Mouse (Mus musculus) liver, embryonic 13.5 days (tissue): ENCODE measurements around the gene Mef2d. TPM values are rescaled to one million over a fixed set of nuclear protein-coding genes. Genes with fewer than 3 reads are reported as not detected.

Experiments
- ATAC-seq: fragments of 200-750 bp; cut with Nextera tagmentation; 2 replicates; pipeline ENCODE4 v1.8.0; 2017; ENCODE audit warnings: low read depth, mild to moderate bottlenecking, moderate number of reproducible peaks, moderate library complexity
- DNase-seq: peaks from one replicate; pipeline ENCODE4 v3.0.0; 2022
- H3K27ac ChIP-seq: fragments of 300-500 bp; sonication (generic); 2 replicates; pipeline ENCODE4 v1.5.1; 2015; ENCODE audit warnings: moderate library complexity, mild to moderate bottlenecking, inconsistent platforms
- H3K27me3 ChIP-seq: fragments of 300-500 bp; sonication (generic); 2 replicates; pipeline ENCODE4 v1.6.1; 2015; ENCODE audit warnings: mild to moderate bottlenecking, inconsistent platforms
- H3K36me3 ChIP-seq: fragments of 300-500 bp; sonication (generic); 2 replicates; pipeline ENCODE4 v1.6.1; 2015; ENCODE audit warnings: mild to moderate bottlenecking, inconsistent platforms
- H3K4me1 ChIP-seq: fragments of 300-500 bp; sonication (generic); replicated peaks from 2 replicates; pipeline ENCODE4 v1.6.1; 2015; ENCODE audit warnings: inconsistent platforms
- H3K4me2 ChIP-seq: fragments of 300-500 bp; sonication (generic); 2 replicates; pipeline ENCODE4 v1.6.1; 2015; ENCODE audit warnings: inconsistent platforms, mild to moderate bottlenecking, moderate library complexity
- H3K4me3 ChIP-seq: fragments of 300-500 bp; sonication (generic); replicated peaks from 2 replicates; pipeline ENCODE4 v1.5.1; 2015; ENCODE audit warnings: mild to moderate bottlenecking, inconsistent platforms
- H3K9ac ChIP-seq: fragments of 300-500 bp; sonication (generic); 2 replicates; pipeline ENCODE4 v1.6.1; 2015; ENCODE audit warnings: mild to moderate bottlenecking, inconsistent platforms
- H3K9me3 ChIP-seq: fragments of 300-500 bp; sonication (generic); replicated peaks from 2 replicates; pipeline ENCODE4 v1.6.1; 2016; ENCODE audit warnings: inconsistent platforms
- WGBS: fragments of 180-500 bp; shearing (Covaris S2); methylation state at CpG from one replicate; pipeline ENCODE4 v1.1.7; 2015; ENCODE audit not compliant: insufficient replicate concordance; 5-methylcytosine and 5-hydroxymethylcytosine counted together
- polyA plus RNA-seq: library from polyadenylated mRNA; unstranded; fragments of >200 nt; fragmentation: Nextera tagmentation; extraction: Ambion mirVana; gene quantifications from 2 replicates; pipeline ENCODE4 v1.2.1, GENCODE M21; 2015

The Mef2d gene
- polyA plus RNA-seq, 1 experiment from 2014 or later = 5.5 TPM

DNA sequence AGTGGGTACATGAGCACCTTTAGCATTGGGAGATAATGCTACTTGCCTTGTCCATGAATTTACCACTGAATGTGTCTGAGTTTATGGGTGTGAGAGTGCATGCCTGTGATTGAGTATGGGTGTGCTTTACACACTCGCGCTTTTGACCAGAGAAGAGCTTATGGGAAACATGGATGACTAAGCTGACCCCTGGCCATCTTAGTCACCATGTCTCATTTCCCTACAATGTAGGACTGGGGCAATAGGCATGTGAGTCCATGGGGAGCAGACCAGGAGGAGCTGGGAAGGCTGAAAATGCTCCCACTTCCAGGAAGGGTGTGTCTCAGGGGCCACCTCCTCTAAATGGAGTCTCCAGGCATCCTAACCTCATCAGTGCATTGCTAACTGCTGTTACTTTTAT is 67.9 kb downstream of the Mef2d start:
- Histone ChIP-seq H3K4me3 (no peak overlapping the region), H3K36me3 (no peaks in the 10 kb centered on the region), H3K4me2 (no peak overlapping the region), H3K9ac (no peak overlapping the region), H3K27me3 (peaks cover 99% of the 10 kb centered on the region), H3K27ac (no peak overlapping the region), H3K4me1 (peaks cover 26% of the 10 kb centered on the region), H3K9me3 (no peaks in the 10 kb centered on the region)
- DNase-seq = no peak
- 29% methylated on average over 2 of the region's 2 CpGs for WGBS
- ATAC-seq = no peak

GRCm38 (mm10) chr3:88210918-88211317 is 68.7 kb downstream of the Mef2d start:
- no peak overlapping the region for H3K4me2 ChIP-seq
- H3K4me1 ChIP-seq = peaks cover 34% of the 10 kb centered on the region
- ATAC-seq (no peak), DNase-seq (no peak)
- H3K36me3 ChIP-seq = no peaks in the 10 kb centered on the region
- no peak overlapping the region for H3K9ac ChIP-seq
- peaks cover 99% of the 10 kb centered on the region for H3K27me3 ChIP-seq
- H3K27ac ChIP-seq = no peak overlapping the region
- no peak overlapping the region for H3K4me3 ChIP-seq
- WGBS = 26% methylated on average over 2 of the region's 2 CpGs
- no peaks in the 10 kb centered on the region for H3K9me3 ChIP-seq

DNA sequence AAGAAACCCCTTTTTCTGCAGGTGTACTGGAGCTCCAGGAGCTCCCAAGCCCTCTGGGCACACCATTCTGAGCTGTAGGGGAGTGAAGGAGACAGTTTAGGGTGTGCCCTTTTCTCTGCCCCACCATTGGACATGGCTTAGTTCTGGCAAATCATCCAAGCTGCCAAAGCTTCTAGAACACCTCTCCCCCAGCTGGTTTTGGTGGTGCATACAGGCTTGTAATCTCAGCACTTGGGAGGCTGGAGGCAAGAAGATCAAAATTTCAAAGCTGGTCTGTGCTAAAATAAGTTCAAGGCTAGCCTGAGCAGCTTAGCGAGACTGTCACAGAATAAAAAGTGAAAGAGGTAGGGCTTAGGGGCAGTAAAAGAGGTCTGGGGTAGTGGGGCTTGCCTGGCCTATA is 70.2 kb downstream of the Mef2d start:
- ATAC-seq (no peak), DNase-seq (no peak)
- no peak overlapping the region for H3K4me2 ChIP-seq
- no peak overlapping the region for H3K27ac ChIP-seq
- no peaks in the 10 kb centered on the region for H3K36me3 ChIP-seq
- no peaks in the 10 kb centered on the region for H3K9me3 ChIP-seq
- no peak overlapping the region for H3K9ac ChIP-seq
- 5% methylated on average over 1 of the region's 1 CpGs for WGBS
- H3K27me3 ChIP-seq = peaks cover 99% of the 10 kb centered on the region
- no peak overlapping the region for H3K4me3 ChIP-seq
- peaks cover 36% of the 10 kb centered on the region for H3K4me1 ChIP-seq

- no peak overlapping the region for H3K9ac ChIP-seq
- 3% methylated on average over 2 of the region's 2 CpGs for WGBS
- H3K4me3 ChIP-seq = no peak overlapping the region
- peaks cover 36% of the 10 kb centered on the region for H3K4me1 ChIP-seq
- H3K9me3 ChIP-seq = no peaks in the 10 kb centered on the region
- peak; percentile 48 for ATAC-seq
- H3K36me3 ChIP-seq = no peaks in the 10 kb centered on the region
- H3K4me2 ChIP-seq = no peak overlapping the region
- peak; percentile 8 for DNase-seq
- no peak overlapping the region for H3K27ac ChIP-seq
- H3K27me3 ChIP-seq = peaks cover 98% of the 10 kb centered on the region
Observed at GRCm38 (mm10) chr3:88213019-88213418, 70.8 kb downstream of the Mef2d start.

DNA sequence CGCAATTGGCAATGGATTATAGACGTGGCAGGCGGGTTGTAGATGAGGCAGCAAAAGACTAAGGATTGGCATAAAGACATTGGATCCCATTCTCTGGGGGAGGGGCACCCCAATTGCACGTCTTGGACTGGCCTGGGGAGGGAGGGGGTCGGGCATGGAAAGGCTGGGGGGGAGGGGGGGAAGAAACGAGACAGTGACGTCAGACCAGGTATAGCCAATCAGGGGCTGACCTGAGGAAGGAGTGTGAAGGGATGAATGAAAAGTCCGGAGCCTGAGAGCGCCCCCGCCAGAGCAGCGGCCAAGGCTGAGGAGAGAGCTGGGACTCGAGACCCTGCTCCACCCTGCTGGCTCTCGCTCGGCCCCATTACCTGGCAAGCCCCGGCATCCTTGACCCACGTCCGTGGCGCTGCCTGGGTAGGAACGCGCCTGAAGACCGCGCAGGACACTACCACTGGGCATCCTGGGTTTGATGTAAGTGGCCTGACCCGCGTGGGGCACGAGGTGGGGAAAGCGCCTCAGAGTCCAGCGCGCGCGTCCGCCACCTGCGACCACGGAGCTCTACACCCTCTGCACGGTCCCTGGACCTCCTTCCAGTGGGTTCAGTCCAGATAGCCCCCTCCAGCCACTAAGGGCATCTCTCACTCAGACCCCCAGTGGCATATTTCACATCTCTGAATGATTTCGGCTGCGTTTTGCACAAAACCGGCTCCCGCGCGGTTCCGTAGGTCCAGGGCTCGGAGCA is 72.2 kb downstream of the Mef2d start:
- peaks cover 98% of the 10 kb centered on the region for H3K27me3 ChIP-seq
- peaks cover 36% of the 10 kb centered on the region for H3K4me1 ChIP-seq
- no peak overlapping the region for H3K27ac ChIP-seq
- peak overlapping the region; percentile 53; the same call in 1 of the 2 replicates for H3K4me2 ChIP-seq
- 3% methylated on average over 42 of the region's 42 CpGs for WGBS
- no peaks in the 10 kb centered on the region for H3K36me3 ChIP-seq
- peak overlapping the region; percentile 39 for H3K4me3 ChIP-seq
- no peaks in the 10 kb centered on the region for H3K9me3 ChIP-seq
- peak; percentile 18; the same call in 1 of the 2 replicates for ATAC-seq
- no peak for DNase-seq
- no peak overlapping the region for H3K9ac ChIP-seq

DNA sequence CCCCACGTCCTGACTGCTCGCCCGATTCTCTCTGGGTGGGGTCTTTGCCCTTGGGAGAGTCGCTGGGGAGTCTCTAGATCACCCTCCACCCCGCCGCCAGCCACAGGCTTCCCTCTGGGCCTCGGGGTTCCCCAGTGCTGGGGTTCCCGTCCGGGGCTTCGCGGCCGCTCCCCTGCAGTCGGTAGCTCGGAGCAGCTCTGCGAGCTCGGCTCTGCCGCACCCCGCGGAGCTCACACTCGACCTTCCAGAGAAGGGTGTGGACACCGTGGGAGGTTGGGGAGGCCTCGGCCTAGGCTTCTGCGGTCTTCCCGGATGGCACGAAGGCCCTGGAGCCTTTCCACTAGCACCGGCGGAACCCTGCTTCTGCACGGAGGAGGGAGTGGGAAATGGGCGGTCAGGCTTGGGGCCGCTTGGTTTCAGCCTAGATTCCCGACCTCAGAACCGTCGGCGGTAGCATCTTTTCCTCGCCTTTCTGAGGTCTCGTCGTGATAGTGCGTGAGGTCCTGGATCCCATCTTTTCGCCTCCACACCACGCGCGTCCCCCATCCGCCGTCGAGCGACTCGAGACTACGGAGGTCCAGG is 72.9 kb downstream of the Mef2d start:
- H3K4me2 ChIP-seq = peak overlapping the region; percentile 53
- peaks cover 98% of the 10 kb centered on the region for H3K27me3 ChIP-seq
- no peak for ATAC-seq
- no peak for DNase-seq
- H3K4me3 ChIP-seq = peak overlapping the region; percentile 39
- no peak overlapping the region for H3K9ac ChIP-seq
- H3K4me1 ChIP-seq = peaks cover 36% of the 10 kb centered on the region
- H3K27ac ChIP-seq = no peak overlapping the region
- H3K9me3 ChIP-seq = no peaks in the 10 kb centered on the region
- no peaks in the 10 kb centered on the region for H3K36me3 ChIP-seq
- 3% methylated on average over 48 of the region's 48 CpGs for WGBS

DNA sequence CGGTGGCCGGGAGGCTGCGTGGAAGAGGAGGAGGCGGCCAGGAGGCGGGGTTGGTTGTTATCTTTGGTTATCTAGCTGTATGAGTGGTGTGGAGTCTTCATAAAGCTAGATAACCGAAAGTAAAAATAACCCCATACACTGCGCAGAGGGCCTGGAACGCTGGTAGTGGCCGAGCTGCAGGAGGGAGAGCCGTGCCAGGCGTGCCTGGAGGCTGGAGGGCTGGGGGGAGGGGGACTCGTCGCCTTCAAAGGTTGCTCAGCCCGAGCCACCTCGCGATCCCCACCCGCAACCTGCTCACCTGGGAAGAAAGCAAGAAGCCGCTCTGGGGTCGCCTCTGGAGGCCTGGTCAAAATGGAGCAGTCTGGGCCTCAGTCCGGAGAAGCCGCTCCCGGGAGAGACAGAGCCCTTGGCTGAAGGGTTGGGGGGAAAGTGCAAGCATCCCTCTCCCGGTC is 73.4 kb downstream of the Mef2d start:
- peaks cover 36% of the 10 kb centered on the region for H3K4me1 ChIP-seq
- peak overlapping the region; percentile 53 for H3K4me2 ChIP-seq
- H3K9ac ChIP-seq = no peak overlapping the region
- no peak overlapping the region for H3K27ac ChIP-seq
- WGBS = 2% methylated on average over 23 of the region's 23 CpGs
- no peak for ATAC-seq
- no peaks in the 10 kb centered on the region for H3K36me3 ChIP-seq
- peak overlapping the region; percentile 39 for H3K4me3 ChIP-seq
- DNase-seq = no peak
- no peaks in the 10 kb centered on the region for H3K9me3 ChIP-seq
- H3K27me3 ChIP-seq = peaks cover 98% of the 10 kb centered on the region

DNA sequence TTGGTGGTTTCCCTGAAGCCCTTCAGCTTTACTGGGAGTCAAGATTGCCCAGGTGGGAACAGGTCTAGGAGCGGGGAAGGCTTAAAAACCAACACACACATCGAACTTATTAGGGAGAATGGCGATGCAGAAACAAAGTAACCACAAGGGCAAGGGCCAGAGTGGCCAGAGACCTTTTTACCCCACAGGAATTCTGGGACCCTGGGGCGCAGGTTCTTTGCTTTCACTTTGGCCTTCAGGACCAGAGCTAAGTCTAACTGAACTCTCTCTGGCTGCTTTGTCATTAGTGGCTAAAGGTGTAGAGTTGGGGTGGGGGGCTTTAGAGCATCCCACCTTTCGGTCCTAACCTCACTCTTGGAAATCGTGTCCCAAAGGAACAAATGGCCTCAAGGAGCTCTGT is 73.9 kb downstream of the Mef2d start:
- H3K4me2 ChIP-seq = no peak overlapping the region
- DNase-seq (no peak), ATAC-seq (no peak)
- peak overlapping the region; percentile 39; the same call in 1 of the 2 replicates for H3K4me3 ChIP-seq
- H3K36me3 ChIP-seq = no peaks in the 10 kb centered on the region
- no peaks in the 10 kb centered on the region for H3K9me3 ChIP-seq
- WGBS = 7% methylated on average over 6 of the region's 6 CpGs
- H3K27ac ChIP-seq = no peak overlapping the region
- peaks cover 98% of the 10 kb centered on the region for H3K27me3 ChIP-seq
- H3K4me1 ChIP-seq = peaks cover 36% of the 10 kb centered on the region
- H3K9ac ChIP-seq = no peak overlapping the region

DNA sequence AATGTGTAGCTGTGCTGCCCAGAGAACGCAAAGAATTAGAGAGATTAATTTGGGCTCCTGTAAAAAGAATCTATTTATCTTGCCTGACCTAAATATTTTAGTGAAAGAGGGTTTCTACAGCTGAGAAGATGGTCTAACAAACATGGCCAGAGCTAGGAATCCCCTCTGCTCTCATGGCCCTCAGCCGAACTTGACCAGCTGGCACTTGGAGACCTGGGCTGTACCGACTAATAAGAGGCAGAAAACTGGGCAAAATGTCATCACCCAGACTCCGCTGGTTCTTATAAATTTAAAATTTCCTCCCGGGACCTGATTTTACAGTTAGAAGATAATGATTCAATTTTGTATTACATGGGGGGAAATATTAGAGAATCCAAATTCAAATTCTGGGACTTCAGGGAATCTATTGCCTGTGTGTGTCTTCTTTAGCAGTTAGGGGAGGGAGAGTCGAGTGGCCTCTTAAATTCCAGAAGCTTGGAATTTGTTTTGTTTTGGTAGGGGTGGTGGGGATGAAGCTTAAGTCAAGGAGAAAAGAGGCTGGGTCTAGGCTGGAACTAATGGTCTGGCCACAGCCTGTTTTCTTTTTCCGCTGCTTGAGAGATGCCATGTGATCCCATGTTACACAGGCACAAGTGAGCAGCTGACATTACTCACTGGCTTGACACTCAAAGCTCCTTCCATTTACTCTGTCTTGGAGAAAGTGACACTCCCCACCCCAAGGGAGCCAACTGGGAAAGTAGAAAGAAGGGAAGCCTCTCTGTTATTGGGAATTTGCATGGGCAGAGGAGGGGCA is 74.6 kb downstream of the Mef2d start:
- Histone ChIP-seq H3K27ac (no peak overlapping the region), H3K4me1 (peaks cover 36% of the 10 kb centered on the region), H3K27me3 (peaks cover 98% of the 10 kb centered on the region), H3K4me3 (no peak overlapping the region), H3K9ac (no peak overlapping the region), H3K36me3 (no peaks in the 10 kb centered on the region), H3K4me2 (no peak overlapping the region), H3K9me3 (no peaks in the 10 kb centered on the region)
- WGBS = 12% methylated on average over 7 of the region's 7 CpGs
- no peak for ATAC-seq
- no peak for DNase-seq

DNA sequence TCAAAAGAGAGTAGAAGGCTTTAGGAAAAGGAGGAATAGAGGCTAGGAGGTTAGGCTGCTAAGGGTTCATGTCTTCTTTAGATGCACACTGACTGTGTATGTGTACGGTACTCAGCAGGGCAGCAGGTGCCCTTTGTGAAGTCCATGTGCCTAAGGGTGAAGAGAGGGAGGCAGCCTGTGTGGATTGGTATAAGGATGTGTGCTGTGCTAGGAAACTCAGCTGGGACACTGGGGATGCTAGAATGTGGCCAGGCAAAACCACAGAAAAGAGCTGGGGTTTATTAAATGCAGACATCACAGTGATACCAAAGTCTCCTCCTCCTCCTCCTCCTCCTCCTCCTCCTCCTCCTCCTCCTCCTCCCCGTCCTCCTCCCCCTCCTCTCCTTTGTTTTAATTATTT is 75.5 kb downstream of the Mef2d start:
- no peak for ATAC-seq
- WGBS = 19% methylated on average over 1 of the region's 2 CpGs
- Histone ChIP-seq H3K9me3 (no peaks in the 10 kb centered on the region), H3K9ac (no peak overlapping the region), H3K4me2 (no peak overlapping the region), H3K27me3 (peaks cover 98% of the 10 kb centered on the region), H3K4me1 (peaks cover 29% of the 10 kb centered on the region), H3K36me3 (no peaks in the 10 kb centered on the region), H3K4me3 (no peak overlapping the region), H3K27ac (no peak overlapping the region)
- no peak for DNase-seq

- WGBS = 20% methylated on average over 9 of the region's 9 CpGs
- H3K36me3 ChIP-seq = no peaks in the 10 kb centered on the region
- no peak overlapping the region for H3K27ac ChIP-seq
- no peaks in the 10 kb centered on the region for H3K9me3 ChIP-seq
- H3K4me2 ChIP-seq = no peak overlapping the region
- H3K27me3 ChIP-seq = peaks cover 94% of the 10 kb centered on the region
- no peak overlapping the region for H3K9ac ChIP-seq
- H3K4me1 ChIP-seq = peaks cover 12% of the 10 kb centered on the region
- ATAC-seq = no peak
- H3K4me3 ChIP-seq = no peak overlapping the region
- DNase-seq = no peak
Observed at GRCm38 (mm10) chr3:88219940-88220339, 77.8 kb downstream of the Mef2d start.
